In genomic region chr1:72176239-72176638, GRCm38 (mm10) we compare ENCODE assay signal across 20 mouse cellular contexts. TPM values are rescaled to one million over a fixed set of nuclear protein-coding genes. Genes with fewer than 3 reads are reported as not detected.
DNase-seq lines count a peak whose midpoint lies in the region; ATAC-seq lines count a peak whose summit lies in the region.
"Had no signal": no experiment of that assay in that cellular context is flagged by ENCODE, and none has a peak within 500 bp of the region (broad histone marks: within the 10 kb centered on the region; RNA-seq: fewer than 3 reads in every experiment).

No protein-coding gene starts in this region.

- H3K9me3 ChIP-seq in heart, embryonic 15.5 days (replicated peaks): no peaks in the 10 kb centered on the region
- no peaks in the 10 kb centered on the region for H3K9me3 ChIP-seq in kidney, embryonic 15.5 days (replicated peaks)
- H3K9me3 ChIP-seq: embryonic facial prominence, embryonic 13.5 days; midbrain, embryonic 12.5 days; stomach, embryonic 15.5 days had no signal

- 0 out of 2 replicates have a peak overlapping the region, but pooled peaks have one; percentile 0 for H3K27ac ChIP-seq in heart, embryonic 15.5 days
- H3K27ac ChIP-seq in kidney, embryonic 15.5 days: no peak overlapping the region
- H3K27ac ChIP-seq: embryonic facial prominence, embryonic 13.5 days; kidney, postnatal 0 days; midbrain, embryonic 12.5 days; stomach, embryonic 15.5 days had no signal

- no peak overlapping the region for H3K4me3 ChIP-seq in heart, embryonic 15.5 days
- no peak overlapping the region for H3K4me3 ChIP-seq in kidney, embryonic 15.5 days (replicated peaks)
- H3K4me3 ChIP-seq: embryonic facial prominence, embryonic 13.5 days; midbrain, embryonic 12.5 days; stomach, embryonic 15.5 days had no signal

- ATAC-seq in heart, embryonic 15.5 days (replicated peaks; ENCODE audit: insufficient number of reproducible peaks, insufficient read depth, low FRiP score, low read depth): peak; percentile 37; the same call in 1 of the 2 replicates
- ATAC-seq in kidney, embryonic 15.5 days (replicated peaks; ENCODE audit: low FRiP score): no peak
- ATAC-seq: forebrain, embryonic 16.5 days; hindbrain, embryonic 16.5 days; intestine, embryonic 16.5 days; lung, postnatal 0 days had no signal

- no peak overlapping the region for H3K9ac ChIP-seq in heart, embryonic 15.5 days
- H3K9ac ChIP-seq in kidney, embryonic 15.5 days: no peak overlapping the region
- H3K9ac ChIP-seq: embryonic facial prominence, embryonic 13.5 days; midbrain, embryonic 12.5 days; stomach, embryonic 15.5 days had no signal

- H3K4me1 ChIP-seq in heart, embryonic 15.5 days (replicated peaks): 0 out of 2 replicates have a peak, but pooled peaks cover 13% of the 10 kb centered on the region
- no peaks in the 10 kb centered on the region for H3K4me1 ChIP-seq in kidney, embryonic 15.5 days
- H3K4me1 ChIP-seq: embryonic facial prominence, embryonic 13.5 days; midbrain, embryonic 12.5 days; stomach, embryonic 15.5 days had no signal

- no peaks in the 10 kb centered on the region for H3K36me3 ChIP-seq in heart, embryonic 15.5 days
- no peaks in the 10 kb centered on the region for H3K36me3 ChIP-seq in kidney, embryonic 15.5 days
- H3K36me3 ChIP-seq: embryonic facial prominence, embryonic 13.5 days; midbrain, embryonic 12.5 days; stomach, embryonic 15.5 days had no signal

- peak; percentile 45 to 55 for DNase-seq in frontal cortex, adult 2 months (ENCODE audit: extremely low spot score in 1 of 2, low spot score in 1 of 2)
- no peak for DNase-seq in frontal cortex, postnatal 10 days (ENCODE audit: low spot score in 2 of 2)
- no peak for DNase-seq in heart, adult 9 months (ENCODE audit: low spot score in 2 of 2)
- DNase-seq in right cerebral cortex, adult 18-20 months: peak; percentile 50
- DNase-seq in right cerebral cortex, postnatal 4 days: no peak
- DNase-seq in kidney, adult 8-10 months: no peak
- DNase-seq: adrenal gland, postnatal 14 days; cerebellum, adult 11-12 months; cerebellum, postnatal 14 days; thymus, adult 2 months had no signal

- no peaks in the 10 kb centered on the region for H3K27me3 ChIP-seq in heart, embryonic 15.5 days
- no peaks in the 10 kb centered on the region for H3K27me3 ChIP-seq in kidney, embryonic 15.5 days
- H3K27me3 ChIP-seq: embryonic facial prominence, embryonic 13.5 days; midbrain, embryonic 12.5 days; stomach, embryonic 15.5 days had no signal

- 42% methylated on average over 6 of the region's 6 CpGs for WGBS in heart, embryonic 15.5 days
- WGBS in kidney, embryonic 15.5 days: 44% methylated on average over 6 of the region's 6 CpGs

- 0 out of 2 replicates have a peak overlapping the region, but pooled peaks have one; percentile 3 for H3K4me2 ChIP-seq in heart, embryonic 15.5 days
- H3K4me2 ChIP-seq in kidney, embryonic 15.5 days: no peak overlapping the region
- H3K4me2 ChIP-seq: embryonic facial prominence, embryonic 13.5 days; midbrain, embryonic 12.5 days; stomach, embryonic 15.5 days had no signal

RNA-seq across cellular contexts. Expression of gene Mreg, which starts 35.9 kb away (rescaled TPM):
- polyA plus RNA-seq in frontal cortex, adult 2 months (2012; rRNA removed): 3.3 and 4.1 TPM in 2 replicates
- polyA plus RNA-seq in heart, embryonic 15.5 days (2015; fragmentation: Nextera tagmentation; extraction: Ambion mirVana): 6.0 and 15.2 TPM in 2 replicates
- 5.4 and 5.7 TPM in 2 replicates for polyA plus RNA-seq in kidney, embryonic 15.5 days (2015; fragmentation: Nextera tagmentation; extraction: Ambion mirVana)

Comparison
In these comparisons a context has a peak if more than half of its experiments do, and no peak if none do; other contexts are left out.
1. DNase-seq: peak in frontal cortex, adult 2 months (2 of 2) and right cerebral cortex, adult 18-20 months (single experiment); none in frontal cortex, postnatal 10 days (0 of 2), heart, adult 9 months (0 of 2), right cerebral cortex, postnatal 4 days (single experiment) and kidney, adult 8-10 months (0 of 2).